Mouse (Mus musculus) myocyte (in vitro differentiated cells): ENCODE measurements around the gene Gm28635.

ENCODE experiments used
- CEBPB ChIP-seq: IDR thresholded peaks from 2 replicates; pipeline ENCODE4 v1.6.1; 2011; ENCODE audit warnings: mild to moderate bottlenecking, moderate library complexity; ENCODE audit not compliant: poor library complexity, insufficient read depth, severe bottlenecking
- E2F4 ChIP-seq: IDR thresholded peaks from one replicate; pipeline ENCODE4 v1.6.1; 2011; ENCODE audit warnings: mild to moderate bottlenecking, control low read depth, moderate library complexity; ENCODE audit not compliant: insufficient read depth
- MAX ChIP-seq: IDR thresholded peaks from one replicate; pipeline ENCODE4 v1.6.1; 2011; ENCODE audit warnings: low read depth, mild to moderate bottlenecking, control low read depth
- MYOD1 ChIP-seq, 3 experiments: IDR thresholded peaks; one replicate each; pipeline ENCODE4 v1.6.1; 2011; ENCODE audit warnings: control low read depth in 2 of 3, low read depth in 2 of 3, mild to moderate bottlenecking in 2 of 3, moderate library complexity in 1 of 3; ENCODE audit not compliant: insufficient read length in 2 of 3, control insufficient read depth in 1 of 3
- POLR2A ChIP-seq: IDR thresholded peaks from one replicate; pipeline ENCODE4 v1.6.1; 2011; ENCODE audit warnings: low read depth, mild to moderate bottlenecking, control low read depth, moderate library complexity; ENCODE audit not compliant: insufficient read length
- TCF3 ChIP-seq: IDR thresholded peaks from one replicate; pipeline ENCODE4 v1.6.1; 2011; ENCODE audit warnings: low read depth, control low read depth; ENCODE audit not compliant: insufficient read length
- USF1 ChIP-seq: IDR thresholded peaks from one replicate; pipeline ENCODE4 v1.6.1; 2011; ENCODE audit warnings: low read depth, mild to moderate bottlenecking, control low read depth, moderate library complexity

DNA sequence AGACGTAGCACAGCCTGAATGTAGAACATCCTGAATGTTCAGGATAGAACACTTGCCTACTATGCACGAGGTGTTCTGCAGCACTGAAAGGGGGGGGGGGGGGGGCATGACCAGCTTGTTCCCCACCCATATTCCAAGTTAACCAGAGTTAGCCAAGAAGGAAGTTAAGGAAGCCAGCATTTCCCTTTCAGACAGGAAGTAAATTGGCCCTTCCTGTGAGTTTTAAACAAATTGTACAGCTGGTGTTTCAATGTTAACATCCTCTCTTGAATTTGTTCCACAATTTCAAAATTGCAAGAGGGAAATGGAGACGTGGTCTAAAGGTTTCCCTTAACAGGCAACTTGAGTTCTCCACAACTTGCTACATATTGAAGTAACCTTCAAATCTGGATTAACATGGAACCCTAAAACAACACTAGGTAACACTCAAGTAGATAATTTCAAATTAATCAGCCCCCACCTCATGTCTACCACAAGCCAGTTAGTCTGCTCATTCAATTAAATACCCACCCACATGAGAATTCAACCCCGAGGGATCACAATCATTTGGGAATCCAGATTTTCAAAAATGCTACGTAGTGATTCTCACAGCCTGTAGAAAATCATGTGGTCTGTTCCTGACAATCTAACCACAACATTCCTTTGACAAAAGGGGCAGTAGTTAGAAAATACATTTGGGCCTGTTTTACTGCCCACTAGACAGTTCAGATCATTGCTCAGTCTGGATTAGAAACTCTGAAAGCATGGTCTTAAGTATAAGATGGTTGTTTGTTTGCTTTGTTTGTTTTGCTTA, 39.2 kb downstream of the Gm28635 start:
- TF ChIP-seq MAX (no peak), POLR2A (no peak), E2F4 (no peak), MYOD1 (IDR thresholded peaks at IDR 0.05; ENCODE audit: control insufficient read depth in 1 of 3, insufficient read length in 2 of 3, low read depth in 2 of 3) (no peak), CEBPB (no peak), USF1 (peak; percentile 73), TCF3 (no peak)
